Mouse (Mus musculus) CH12.LX (cell line): ENCODE data around the gene Ercc4.

Experiments used
- EP300 ChIP-seq: IDR thresholded peaks from 2 replicates; pipeline ENCODE4 v1.6.1; 2011; ENCODE audit warnings: low read length, improper control_type of control experiment
- HCFC1 ChIP-seq: IDR thresholded peaks from 2 replicates; pipeline ENCODE4 v1.6.1; 2012; ENCODE audit warnings: low read depth, mild to moderate bottlenecking, inconsistent platforms, low read length, improper control_type of control experiment
- JUND ChIP-seq: conservative IDR thresholded peaks from 2 replicates; pipeline ENCODE4 v1.6.1; 2011; ENCODE audit warnings: low read depth, low read length, improper control_type of control experiment

DNA sequence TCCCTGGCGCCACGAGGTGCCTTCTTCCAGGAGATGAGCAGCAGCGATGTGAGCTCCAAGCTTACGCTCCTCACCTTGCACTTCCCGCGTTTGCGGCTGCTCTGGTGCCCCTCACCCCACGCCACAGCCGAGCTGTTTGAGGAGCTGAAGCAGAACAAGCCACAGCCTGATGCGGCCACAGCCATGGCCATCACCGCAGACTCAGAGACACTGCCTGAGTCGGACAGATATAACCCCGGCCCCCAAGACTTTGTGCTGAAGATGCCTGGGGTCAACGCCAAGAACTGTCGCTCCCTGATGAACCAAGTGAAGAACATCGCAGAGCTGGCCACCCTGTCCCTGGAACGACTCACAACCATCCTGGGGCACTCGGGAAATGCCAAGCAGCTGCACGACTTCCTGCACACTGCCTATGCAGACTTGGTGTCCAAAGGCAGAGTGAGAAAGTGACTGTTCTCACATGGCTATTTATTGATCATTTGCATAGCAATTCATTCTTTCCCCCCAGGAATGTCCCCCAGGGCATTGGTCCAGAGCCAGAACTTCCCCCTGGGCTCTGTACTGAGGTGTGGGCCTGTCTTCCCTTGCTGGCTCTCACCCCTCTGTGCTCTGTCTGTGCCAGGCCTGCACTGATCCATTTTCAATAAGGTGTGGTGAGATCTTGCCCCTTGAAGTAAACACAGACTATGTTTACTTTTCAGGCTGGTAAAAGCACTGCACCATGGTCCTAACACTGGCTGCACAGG lies 38.5 kb downstream of the Ercc4 start:
- no peak for TF ChIP-seq EP300
- no peak for TF ChIP-seq JUND
- no peak for TF ChIP-seq HCFC1
